Mouse (Mus musculus) brain, adult 2 months (tissue): ENCODE results near the gene Cux1.
A peak's percentile ranks its signal among the peaks of the same experiment; 100 is the strongest.

Experiments
- DNase-seq: peaks from one replicate; pipeline ENCODE4 v3.0.0; 2011; ENCODE audit warnings: low read depth, low spot score

The Cux1 gene

GRCm38 (mm10) chr5:136540055-136540838 is 27.0 kb downstream of the Cux1 start:
- no peak for DNase-seq

DNA sequence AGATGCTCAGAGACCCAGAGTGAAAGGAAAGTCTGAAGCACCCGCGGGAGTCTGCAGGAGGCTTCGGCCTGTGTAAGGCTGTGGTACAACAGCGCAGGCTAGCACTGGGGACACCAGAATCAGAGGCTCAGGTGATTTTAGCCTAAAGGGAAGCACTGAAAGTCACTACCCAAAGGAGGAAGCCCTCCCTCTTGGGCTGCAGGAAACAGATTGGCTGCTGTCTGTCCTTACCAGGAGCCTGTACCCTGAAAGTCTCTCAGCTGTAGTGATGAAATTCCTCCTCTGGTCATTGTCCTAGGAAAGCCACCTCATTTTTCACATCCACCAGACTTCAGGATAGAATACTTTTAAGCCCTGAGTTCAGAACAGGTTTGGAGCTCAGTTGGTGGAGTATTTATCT is 30.5 kb downstream of the Cux1 start:
- no peak for DNase-seq

GRCm38 (mm10) chr5:136535976-136536725 is 31.1 kb downstream of the Cux1 start:
- DNase-seq = no peak

GRCm38 (mm10) chr5:136535204-136535603 is 32.1 kb downstream of the Cux1 start:
- DNase-seq = no peak

DNA sequence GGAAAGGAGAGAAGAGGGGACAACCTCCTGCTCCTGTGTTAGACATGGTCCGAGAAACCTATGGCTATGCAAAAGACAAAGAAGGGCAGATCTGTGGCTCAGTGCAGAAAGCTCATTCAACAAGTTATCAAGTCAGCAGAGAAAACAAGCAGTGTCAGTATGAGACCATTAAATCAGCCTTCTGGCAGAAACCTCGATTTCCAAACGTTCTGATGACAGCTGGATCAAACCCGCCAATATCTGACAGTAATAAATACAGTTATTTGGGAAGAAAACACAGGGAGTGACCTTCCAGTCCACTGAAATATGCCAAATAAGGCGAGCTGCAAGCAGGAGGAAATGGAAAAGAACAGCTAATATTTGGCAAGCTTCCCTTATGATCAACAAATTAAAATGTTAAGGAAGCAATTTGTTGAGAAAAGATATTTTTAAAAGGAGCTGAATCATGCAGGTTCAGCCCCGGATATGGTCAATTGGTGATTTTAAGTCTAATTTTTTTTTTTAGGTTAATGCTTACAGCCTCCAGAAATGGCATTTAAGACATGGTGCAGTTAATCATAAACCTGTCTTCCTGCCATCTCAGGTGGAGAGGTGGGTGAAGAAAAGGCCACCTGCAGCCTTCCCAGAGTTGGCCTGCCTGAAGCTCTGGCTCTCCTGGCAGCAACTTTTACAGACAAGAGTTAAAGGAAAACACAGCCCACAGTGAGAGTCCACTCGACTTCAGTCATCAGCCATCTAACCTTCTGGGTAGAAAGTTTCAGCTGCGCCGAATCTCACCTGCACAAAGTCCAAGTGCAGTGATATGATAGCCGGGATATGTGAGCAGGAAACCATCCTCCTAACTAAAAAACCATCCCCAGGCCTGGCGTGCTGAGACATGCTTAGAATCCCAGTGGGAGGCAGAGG is 33.7 kb downstream of the Cux1 start:
- no peak for DNase-seq

DNA sequence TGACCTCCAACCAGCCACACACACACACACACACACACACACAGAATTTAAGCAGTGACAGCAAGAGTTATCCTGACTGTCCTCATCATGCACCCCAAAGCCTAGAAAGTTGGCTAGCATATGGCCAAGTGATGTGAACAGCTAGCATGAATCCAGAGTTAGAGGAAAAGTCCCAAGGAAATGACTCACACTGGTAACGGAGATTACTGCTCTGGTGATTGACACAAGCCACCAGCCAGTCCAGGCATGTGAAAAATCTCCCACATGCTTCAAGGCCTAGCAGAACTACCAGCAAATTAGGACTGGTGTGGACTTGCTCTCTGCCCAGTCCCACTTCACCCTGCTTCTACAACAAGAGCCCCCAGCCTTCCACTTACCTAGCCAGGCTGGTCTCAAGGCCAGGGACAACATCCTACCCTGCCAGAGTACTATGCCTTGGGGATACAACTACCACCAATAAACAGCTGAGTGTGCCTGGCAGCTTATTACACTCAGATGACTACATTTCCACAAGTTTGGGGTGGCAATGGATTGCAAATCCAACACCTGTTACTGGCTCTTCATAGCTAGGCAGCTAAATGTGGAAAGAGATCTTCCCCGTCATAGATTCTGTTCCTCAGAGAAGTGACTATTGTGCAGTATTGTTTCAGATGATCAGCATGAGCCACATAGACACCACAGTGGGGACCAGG is 35.5 kb downstream of the Cux1 start:
- peak; percentile 46 for DNase-seq

GRCm38 (mm10) chr5:136530931-136531330 is 36.4 kb downstream of the Cux1 start:
- DNase-seq = no peak

DNA sequence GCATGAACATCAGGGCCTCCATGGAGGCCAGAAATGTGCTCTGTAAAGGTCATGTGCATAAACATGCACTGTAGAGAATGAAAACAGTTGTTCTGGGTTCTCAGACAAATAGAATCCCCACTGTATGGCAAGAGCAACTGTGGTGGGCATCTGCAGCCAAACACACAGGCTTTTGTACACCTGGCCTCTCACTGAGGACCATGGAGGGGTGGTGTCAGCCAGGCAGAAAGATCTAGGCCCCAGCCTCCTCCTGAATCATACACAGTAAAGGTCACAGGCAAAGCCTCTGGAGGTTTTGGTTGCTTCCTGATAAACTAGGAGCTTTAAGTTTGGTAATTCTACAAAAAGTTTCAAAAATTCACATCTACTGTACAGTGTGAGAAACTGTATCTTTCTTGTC is 38.1 kb downstream of the Cux1 start:
- DNase-seq = no peak

DNA sequence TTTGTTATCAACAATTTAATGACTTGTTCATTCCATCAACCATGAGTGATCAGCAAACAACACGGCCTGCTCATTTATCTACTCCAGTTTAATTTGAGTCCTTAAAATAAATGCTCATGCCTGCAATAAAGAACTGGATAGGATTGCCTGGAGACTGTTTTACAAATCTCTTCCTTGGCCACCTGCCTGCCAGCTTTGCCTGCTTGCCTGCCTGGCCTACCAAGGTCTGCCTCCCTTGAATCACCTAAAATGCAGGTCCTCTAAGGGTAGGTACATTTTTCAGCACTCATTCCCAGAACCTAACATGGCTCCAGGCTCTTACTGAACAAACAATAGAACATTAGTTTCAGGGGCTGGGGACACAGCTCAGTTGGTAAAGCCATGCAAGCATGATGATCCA is 39.4 kb downstream of the Cux1 start:
- no peak for DNase-seq

- no peak for DNase-seq
These were observed 40.8 kb downstream of the Cux1 start for GRCm38 (mm10) chr5:136526545-136526909.

- no peak for DNase-seq
These were observed 41.3 kb downstream of the Cux1 start for GRCm38 (mm10) chr5:136525896-136526544.

GRCm38 (mm10) chr5:136522843-136523463 is 44.3 kb downstream of the Cux1 start:
- DNase-seq = no peak

DNA sequence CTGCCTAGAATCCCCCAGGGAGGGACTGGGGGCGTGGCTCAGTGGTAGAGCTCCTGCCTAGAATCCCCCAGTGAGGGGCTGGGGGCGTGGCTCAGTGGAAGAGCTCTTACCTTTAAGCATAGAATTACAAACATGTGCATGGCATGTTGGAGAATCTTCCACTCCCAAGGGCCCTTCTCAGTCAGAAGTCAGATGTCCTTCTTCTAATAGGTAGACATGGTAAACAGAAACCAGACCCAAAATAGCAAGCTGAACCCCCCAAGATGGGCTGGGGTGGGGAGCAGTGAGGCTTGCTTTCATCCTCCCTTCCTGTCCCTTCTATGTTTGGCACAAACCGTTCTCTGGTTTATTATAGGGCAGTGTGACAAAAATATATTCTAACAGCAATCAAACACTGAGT is 45.6 kb downstream of the Cux1 start:
- DNase-seq = no peak

DNA sequence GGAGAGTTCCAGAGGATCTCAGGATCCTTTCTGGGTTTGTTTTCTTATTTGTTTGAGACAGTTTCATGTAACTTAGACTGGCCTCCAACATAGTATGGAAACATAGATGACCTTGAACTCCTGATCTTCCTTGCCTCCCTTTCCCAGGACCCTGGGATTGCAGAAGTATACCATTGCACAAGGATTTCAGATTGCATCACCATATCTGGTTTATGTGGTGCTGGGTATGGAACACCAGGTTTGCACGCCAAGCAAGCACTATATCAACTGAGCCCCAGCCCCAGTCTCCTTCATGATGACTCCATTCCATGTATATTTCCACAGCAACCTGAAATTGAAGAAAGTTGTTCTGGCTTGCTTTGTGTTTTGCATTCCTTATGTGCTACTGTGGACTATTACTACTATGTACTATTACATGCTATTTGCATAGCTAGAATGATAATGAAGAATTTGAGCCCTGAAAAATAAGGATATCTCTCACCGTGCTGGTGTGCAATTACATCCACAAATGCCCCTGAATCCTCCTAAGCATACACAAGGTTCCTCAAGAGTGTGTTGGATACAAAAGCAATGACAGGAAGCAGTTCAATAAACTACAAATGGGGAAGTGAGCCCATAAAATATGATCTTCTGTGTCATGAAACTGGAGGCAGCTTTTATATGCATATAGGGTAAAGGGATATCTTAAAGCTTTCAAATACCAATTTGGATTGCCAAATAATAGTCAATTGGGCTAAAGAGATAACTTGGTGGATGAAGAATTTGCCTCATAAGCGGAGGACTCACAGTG is 48.4 kb downstream of the Cux1 start:
- DNase-seq = no peak

DNA sequence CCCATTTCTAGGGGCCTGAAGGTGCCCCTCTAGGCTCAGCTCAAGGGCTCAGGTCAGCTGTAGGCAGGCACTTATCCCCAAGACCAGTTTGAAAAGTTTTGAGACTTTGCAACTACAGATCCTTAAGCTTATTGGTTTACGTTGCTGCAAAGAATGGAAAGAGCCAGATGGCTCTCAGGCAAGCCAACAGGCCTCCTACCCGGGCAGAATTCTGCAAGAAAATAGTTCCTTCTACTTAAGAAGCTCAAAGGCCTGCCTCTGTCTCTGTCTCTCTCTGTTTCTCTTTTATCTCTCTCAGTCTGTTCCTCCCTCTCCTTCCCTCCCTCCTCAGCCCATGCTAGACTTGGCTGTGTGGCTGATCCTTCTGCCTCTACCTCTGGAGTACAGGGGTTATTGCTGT is 49.8 kb downstream of the Cux1 start:
- peak; percentile 62 for DNase-seq

DNA sequence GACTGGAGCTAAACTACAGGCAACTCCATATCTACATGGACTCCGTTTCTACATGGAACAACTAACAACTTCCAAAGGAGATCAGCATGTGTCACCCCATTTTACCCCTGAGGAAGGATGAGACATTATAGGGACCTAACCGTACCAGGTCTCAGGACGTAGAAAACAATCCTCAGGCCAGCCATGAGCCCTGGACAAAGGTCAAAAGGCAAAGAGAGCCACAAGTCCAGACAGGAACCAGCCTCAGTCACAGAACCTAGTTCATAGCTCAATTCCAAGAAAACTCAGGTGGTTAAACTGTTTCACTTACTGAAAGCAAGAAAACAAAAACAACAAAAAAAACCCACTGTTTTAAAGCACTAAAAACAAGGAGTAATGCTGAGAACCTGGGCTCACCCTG is 50.7 kb downstream of the Cux1 start:
- DNase-seq = no peak

GRCm38 (mm10) chr5:136514049-136514677 is 53.1 kb downstream of the Cux1 start:
- DNase-seq = peak; percentile 67

GRCm38 (mm10) chr5:136512103-136512674 is 55.1 kb downstream of the Cux1 start:
- no peak for DNase-seq

DNA sequence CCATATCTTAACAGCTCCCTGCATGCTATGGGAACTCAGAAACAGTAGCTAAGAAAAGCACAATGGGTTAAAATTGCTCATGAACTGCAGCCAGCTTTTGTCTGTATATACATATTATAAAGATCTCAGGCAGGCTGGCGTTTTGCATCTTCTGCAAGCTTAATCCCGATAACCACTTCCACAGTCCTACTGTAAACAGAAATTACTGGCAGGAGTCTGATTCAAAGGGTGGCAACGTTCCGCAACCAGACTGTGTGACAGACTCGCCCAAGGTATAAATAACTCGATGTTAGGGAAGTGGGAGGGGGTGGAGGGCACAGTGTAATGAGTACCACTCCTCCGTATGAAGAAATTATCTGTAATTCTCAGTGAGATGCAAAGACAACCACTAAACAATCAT is 55.9 kb downstream of the Cux1 start:
- DNase-seq = peak; percentile 52
